Mouse (Mus musculus) c-Kit-positive CD71-negative TER-119-negative erythroid progenitor cells, embryonic 14.5 days (primary cell): ENCODE data around the gene Rapgef5.

ENCODE experiments used
- DNase-seq: peaks from one replicate; pipeline ENCODE4 v3.0.0-alpha.2; 2013; ENCODE audit warnings: low read depth

Gene Rapgef5

GRCm38 (mm10) chr12:117720794-117721747 lies 204.8 kb downstream of the Rapgef5 start:
- DNase-seq, result no peak

GRCm38 (mm10) chr12:117721748-117722150 lies 205.5 kb downstream of the Rapgef5 start:
- DNase-seq, result no peak

DNA sequence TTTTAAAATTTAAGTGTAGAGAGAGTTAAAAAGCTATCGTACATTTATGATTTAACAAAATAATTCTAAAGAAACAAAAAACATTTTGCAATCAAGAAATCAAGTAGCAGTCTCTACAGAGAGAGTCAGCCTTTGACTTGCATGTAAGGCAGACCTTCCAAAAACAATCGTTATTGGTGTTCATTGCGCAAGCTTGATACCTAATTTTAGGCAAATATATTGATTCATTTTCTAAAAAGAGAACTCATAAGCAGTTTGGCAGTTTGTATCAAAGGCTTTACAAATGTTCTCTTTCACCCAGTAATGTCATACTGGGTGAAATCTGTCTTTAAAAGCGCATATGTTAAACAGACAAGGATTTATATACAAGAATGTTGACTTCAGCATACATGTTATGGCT lies 208.7 kb downstream of the Rapgef5 start:
- DNase-seq, result no peak

DNA sequence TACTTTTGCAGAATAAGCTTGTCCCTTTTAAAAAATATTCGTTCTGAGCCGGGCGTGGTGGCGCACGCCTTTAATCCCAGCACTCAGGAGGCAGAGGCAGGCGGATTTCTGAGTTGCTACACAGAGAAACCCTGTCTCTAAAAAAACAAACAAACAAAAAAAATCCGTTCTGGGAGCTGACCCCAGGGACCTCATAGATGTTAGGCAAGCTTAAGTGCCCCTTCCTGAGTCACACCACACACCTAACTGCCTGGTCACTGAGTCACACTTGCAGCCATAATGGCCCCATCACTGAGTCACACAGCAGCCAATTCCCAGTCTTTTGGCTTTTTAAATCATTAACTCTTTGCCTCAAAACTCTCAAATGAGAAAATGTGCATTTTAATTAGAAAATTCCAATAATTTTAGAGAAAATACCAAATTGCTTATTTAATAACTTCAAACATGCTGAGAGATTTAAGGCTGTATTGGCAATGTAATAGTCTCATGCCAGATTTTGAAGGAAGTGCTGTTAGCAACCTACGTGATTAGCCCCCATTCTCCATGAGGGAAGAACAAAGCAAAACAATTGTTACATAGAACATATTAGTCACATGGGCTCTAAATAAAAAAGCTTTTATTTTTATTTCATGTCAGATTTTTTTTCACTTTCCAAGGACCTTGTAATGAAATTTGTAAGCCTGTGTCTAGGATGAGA lies 211.3 kb downstream of the Rapgef5 start:
- no peak for DNase-seq

- no peak for DNase-seq
Observed at GRCm38 (mm10) chr12:117728178-117728611, 211.9 kb downstream of the Rapgef5 start.

DNA sequence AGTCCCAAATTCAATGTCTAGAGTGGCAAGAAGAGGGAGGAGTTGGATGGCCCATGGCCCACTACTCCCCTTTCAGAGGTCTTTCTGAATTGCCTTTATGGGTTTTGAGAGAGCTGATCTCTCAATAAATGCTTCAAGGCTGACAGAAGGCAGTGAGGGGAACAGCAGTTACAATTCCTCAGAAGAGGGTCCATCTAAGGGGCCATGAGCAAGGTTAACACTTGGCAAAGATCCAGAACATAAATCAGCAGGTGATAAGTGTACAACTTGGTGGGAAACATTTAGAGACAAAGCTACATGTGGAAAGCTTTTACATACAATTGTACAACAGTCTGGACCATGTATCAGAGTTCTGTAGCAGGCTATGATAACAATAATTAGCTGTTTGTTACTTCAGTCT lies 217.3 kb downstream of the Rapgef5 start:
- no peak for DNase-seq

GRCm38 (mm10) chr12:117736130-117736529 lies 219.9 kb downstream of the Rapgef5 start:
- no peak for DNase-seq

DNA sequence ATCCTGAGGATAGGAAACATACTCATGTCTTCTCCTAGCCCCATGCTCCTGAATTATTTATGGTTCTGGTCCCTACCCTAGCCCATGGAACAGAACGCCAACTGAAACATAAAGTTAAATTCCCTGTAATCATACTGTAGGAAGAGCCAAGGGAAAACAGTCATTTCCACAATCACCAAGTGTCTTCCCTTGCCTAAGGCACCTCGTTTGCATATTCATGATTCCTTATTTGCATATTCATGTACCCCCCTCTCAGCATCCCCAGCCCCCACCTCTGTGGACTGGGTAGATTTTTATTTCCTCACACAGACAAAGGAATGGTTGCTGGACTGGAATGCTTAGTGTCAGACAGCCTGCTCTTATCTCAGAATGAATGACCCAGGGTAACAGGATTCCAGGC lies 220.6 kb downstream of the Rapgef5 start:
- DNase-seq, result no peak

DNA sequence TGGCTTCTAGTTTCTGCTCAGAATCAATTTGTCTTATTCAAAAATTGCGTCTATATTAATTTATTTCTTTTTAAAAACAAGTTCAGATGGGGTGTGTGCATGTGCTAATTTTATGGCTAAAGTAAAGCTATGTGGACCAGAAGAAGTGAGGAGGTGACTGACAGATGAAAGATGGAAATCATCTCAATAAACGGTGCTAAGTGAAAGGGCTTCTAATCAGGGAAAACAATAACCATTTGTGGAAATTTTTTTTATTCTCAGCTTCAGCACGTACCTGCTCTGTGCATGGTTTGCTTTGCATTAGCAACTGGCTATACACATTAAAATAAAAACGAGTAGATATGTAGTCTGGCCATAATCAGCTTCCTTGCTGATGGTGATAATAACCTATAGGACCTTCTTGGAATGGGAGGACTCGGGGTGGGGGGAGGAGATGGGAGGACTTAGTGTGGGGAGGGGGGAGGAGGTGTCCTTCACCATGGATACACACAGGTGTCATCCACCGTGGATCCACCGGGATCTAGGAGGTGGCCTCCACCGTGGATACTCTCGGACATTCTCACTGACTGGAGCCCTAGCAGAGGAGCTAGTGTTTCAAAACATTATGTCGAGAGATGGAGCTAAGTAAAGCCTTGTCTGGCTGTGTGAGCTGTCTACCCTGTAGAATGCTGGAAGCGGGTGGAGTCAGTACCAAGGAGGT lies 221.2 kb downstream of the Rapgef5 start:
- DNase-seq, result no peak

- DNase-seq, result no peak
Observed at GRCm38 (mm10) chr12:117742487-117742886, 226.2 kb downstream of the Rapgef5 start.

DNA sequence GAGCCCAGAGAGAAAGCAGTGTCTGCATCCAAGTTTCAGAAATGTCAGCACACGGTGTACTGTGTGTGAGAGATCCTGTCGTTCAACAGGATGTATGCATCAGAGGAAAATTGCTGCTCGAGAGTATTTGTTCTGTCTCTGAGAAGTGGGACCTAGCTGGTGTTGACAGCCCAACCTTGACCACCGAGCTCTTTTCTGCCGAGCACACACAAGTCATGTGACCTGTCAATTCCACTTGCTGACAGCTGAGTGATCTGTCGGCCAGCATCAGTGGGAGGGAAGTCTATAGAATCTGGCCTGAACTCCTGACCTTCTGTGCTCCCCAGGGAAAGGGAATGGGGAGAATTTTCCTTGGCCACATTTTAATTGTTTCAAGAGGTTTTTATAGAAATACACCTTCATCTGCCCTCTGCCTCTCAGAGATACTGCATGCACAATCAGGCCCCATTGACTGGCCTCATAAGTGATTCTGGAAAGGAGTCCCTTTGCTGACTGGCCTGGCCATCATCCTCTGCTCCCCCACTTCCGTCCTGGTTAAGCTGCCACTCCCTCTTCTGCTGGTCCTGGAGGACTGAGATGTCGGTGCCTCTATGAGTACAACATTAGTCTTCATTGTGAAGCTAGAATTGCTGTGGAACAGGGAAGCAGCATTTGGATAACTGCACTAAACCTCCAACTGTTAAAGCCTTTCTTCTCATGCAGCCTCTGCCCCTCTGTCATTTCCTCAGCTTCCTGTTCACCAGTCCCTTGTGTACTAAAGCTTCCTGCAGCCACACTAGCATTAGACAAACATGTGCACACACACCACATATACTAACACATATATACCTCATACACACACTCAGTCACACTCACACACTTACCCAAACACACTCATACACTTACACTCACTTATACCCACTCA lies 228.6 kb downstream of the Rapgef5 start:
- DNase-seq, result no peak

DNA sequence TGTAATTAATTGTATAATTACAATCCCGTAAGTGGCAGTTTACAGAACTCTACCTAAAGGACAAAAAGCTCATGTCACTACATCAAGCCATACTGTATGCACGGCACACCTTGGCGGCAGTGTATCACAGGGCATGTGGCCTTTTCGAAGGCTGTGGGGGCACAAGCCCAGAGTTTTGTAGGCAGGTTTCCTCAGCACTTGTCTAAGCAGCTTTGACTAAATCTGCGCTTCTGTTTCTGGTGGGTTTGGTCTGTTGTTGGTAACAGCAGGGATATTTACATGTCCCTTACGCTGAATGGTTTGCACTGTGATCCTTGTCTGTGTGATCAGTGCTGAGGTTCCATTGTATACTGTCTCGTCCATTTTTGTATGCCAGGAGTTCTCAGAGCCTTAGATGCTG lies 230.3 kb downstream of the Rapgef5 start:
- no peak for DNase-seq

GRCm38 (mm10) chr12:117751045-117751444 lies 234.8 kb downstream of the Rapgef5 start:
- no peak for DNase-seq

DNA sequence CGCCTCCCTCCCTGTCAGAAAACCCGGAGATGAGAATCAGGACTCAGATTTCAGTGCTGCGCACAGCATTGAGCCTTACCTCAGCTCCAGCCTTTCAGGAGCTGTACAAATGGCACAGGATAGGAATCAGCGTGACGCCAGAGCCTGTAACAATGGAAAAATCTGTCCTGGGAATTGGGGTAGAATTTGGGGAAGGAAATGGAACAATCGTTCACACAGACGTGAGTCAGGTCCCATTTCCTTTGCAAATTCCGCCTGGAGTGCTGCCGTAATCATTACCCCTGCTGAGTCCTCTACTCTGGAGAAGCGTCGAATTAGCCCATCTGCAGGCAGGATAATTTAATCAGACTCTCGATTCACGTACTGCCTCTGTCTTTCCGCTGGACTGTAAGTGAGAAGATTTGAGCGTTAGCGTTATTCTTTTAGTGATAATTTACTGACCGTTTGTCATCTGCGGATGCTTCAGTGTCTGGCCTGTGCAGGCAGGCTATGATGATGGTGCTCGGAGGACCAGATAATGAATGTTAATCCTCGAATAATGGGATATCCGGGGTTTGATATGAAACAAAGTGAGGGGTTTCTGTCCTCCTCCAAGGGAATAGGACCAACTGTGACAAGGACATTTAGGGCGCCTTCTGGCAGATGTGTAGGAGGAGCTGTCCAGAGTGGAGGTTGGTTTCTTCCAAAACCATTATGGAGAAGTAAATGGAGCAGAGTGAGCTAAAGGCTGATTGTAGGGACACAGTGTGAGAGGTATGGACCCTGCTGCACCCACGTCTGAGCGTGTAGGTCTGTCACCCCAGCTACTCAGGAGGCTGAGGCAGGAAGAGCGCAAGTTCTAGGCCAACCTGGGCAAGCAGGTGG lies 235.5 kb downstream of the Rapgef5 start:
- DNase-seq, result no peak

DNA sequence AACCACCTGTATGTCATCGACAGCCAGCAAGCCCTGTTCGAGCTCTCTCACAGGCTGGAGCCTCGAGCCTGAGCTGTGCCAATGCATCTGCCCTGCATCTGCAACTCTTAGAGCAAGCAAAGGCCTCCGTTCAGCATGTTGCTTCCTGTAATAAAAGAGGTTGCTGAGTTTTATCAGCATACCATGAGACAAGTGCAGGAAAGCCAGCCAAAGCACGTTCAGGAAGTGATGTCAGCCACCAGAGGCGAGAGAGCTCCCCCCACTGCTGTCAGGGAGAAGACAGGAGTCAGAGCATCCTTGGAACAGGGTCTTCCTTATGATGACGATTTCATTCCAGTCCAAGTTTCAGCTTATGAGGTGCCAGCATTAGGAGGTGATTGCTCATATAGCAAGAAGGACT lies 239.7 kb downstream of the Rapgef5 start:
- DNase-seq, result no peak

GRCm38 (mm10) chr12:117760373-117760772 lies 244.1 kb downstream of the Rapgef5 start:
- DNase-seq, result no peak

- no peak for DNase-seq
Observed at GRCm38 (mm10) chr12:117760846-117761245, 244.6 kb downstream of the Rapgef5 start.

- DNase-seq, result no peak
Observed at GRCm38 (mm10) chr12:117761698-117762097, 245.4 kb downstream of the Rapgef5 start.

- DNase-seq, result no peak
Observed at GRCm38 (mm10) chr12:117763247-117763646, 247.0 kb downstream of the Rapgef5 start.

- peak; percentile 92 for DNase-seq
Observed at GRCm38 (mm10) chr12:117764839-117765238, 248.6 kb downstream of the Rapgef5 start.
